Mouse (Mus musculus) lung, embryonic 15.5 days (tissue): ENCODE data around the gene Smim10l1. TPM values are rescaled to one million over a fixed set of nuclear protein-coding genes. Genes with fewer than 3 reads are reported as not detected.

Experiments
- ATAC-seq: fragments of 200-750 bp; cut with Nextera tagmentation; 2 replicates; pipeline ENCODE4 v1.8.0; 2017; ENCODE audit warnings: moderate number of reproducible peaks, borderline replicate concordance; ENCODE audit not compliant: low FRiP score, low TSS enrichment; ENCODE audit errors: extremely low read depth
- H3K27ac ChIP-seq: fragments of 300-500 bp; sonication (generic); 2 replicates; pipeline ENCODE4 v1.5.1; 2015; ENCODE audit warnings: moderate library complexity, mild to moderate bottlenecking, inconsistent platforms
- H3K27me3 ChIP-seq: fragments of 300-500 bp; sonication (generic); 2 replicates; pipeline ENCODE4 v1.6.1; 2015; ENCODE audit warnings: inconsistent platforms
- H3K36me3 ChIP-seq: fragments of 300-500 bp; sonication (generic); 2 replicates; pipeline ENCODE4 v1.6.1; 2015; ENCODE audit warnings: inconsistent platforms
- H3K4me1 ChIP-seq: fragments of 300-500 bp; sonication (generic); 2 replicates; pipeline ENCODE4 v1.6.1; 2015; ENCODE audit warnings: inconsistent platforms
- H3K4me2 ChIP-seq: fragments of 300-500 bp; sonication (generic); 2 replicates; pipeline ENCODE4 v1.6.1; 2015; ENCODE audit warnings: inconsistent platforms, mild to moderate bottlenecking, moderate library complexity
- H3K4me3 ChIP-seq: fragments of 300-500 bp; sonication (generic); 2 replicates; pipeline ENCODE4 v1.5.1; 2015; ENCODE audit warnings: mild to moderate bottlenecking, inconsistent platforms
- H3K9ac ChIP-seq: fragments of 300-500 bp; sonication (generic); 2 replicates; pipeline ENCODE4 v1.6.1; 2015; ENCODE audit warnings: inconsistent platforms
- H3K9me3 ChIP-seq: fragments of 300-500 bp; sonication (generic); 2 replicates; pipeline ENCODE4 v1.6.1; 2016; ENCODE audit warnings: inconsistent platforms
- WGBS: fragments of 180-500 bp; shearing (Covaris S2); methylation state at CpG from one replicate; pipeline ENCODE4 v1.1.7; 2015; 5-methylcytosine and 5-hydroxymethylcytosine counted together
- polyA plus RNA-seq: library from polyadenylated mRNA; unstranded; fragments of >200 nt; fragmentation: Nextera tagmentation; extraction: Ambion mirVana; gene quantifications from 2 replicates; pipeline ENCODE4 v1.2.1, GENCODE M21; 2015

Smim10l1 gene
- 79.6 and 79.8 TPM in 2 replicates for polyA plus RNA-seq

GRCm38 (mm10) chr6:133104609-133104921 is at the start of gene Smim10l1:
Gene Smim10l1 (plus strand): TSS chr6:133104909.
- H3K4me2 ChIP-seq: peak within 1 kb of the TSS; percentile 68
- ATAC-seq: no peak
- H3K36me3 ChIP-seq: peaks cover 8% of the 10 kb centered on the region; the same call in 1 of the 2 replicates
- H3K27me3 ChIP-seq: no peaks in the 10 kb centered on the region
- H3K27ac ChIP-seq: peak within 1 kb of the TSS; percentile 98
- no peaks in the 10 kb centered on the region for H3K4me1 ChIP-seq
- no peaks in the 10 kb centered on the region for H3K9me3 ChIP-seq
- peak within 1 kb of the TSS; percentile 80 for H3K4me3 ChIP-seq
- H3K9ac ChIP-seq: peak within 1 kb of the TSS; percentile 89

GRCm38 (mm10) chr6:133055716-133056115 is 49.0 kb upstream of the Smim10l1 start, which contains the start of gene Tas2r140:
Gene Tas2r140 (minus strand): TSS chr6:133055816.
- no peak within 1 kb of the TSS for H3K4me3 ChIP-seq
- ATAC-seq: no peak
- no peaks in the 10 kb centered on the region for H3K27me3 ChIP-seq
- H3K36me3 ChIP-seq: no peaks in the 10 kb centered on the region
- no peaks in the 10 kb centered on the region for H3K9me3 ChIP-seq
- H3K27ac ChIP-seq: no peak within 1 kb of the TSS
- no peak within 1 kb of the TSS for H3K4me2 ChIP-seq
- H3K4me1 ChIP-seq: no peaks in the 10 kb centered on the region
- H3K9ac ChIP-seq: no peak within 1 kb of the TSS

- no peaks in the 10 kb centered on the region for H3K27me3 ChIP-seq
These were observed 12.5 kb upstream of the Smim10l1 start for GRCm38 (mm10) chr6:133092226-133092625.

GRCm38 (mm10) chr6:133102430-133102829 is 2.3 kb upstream of the Smim10l1 start:
- Histone ChIP-seq H3K27me3 (no peaks in the 10 kb centered on the region), H3K4me1 (no peaks in the 10 kb centered on the region), H3K27ac (no peak overlapping the region), H3K9ac (no peak overlapping the region), H3K4me3 (no peak overlapping the region), H3K9me3 (no peaks in the 10 kb centered on the region), H3K4me2 (no peak overlapping the region), H3K36me3 (no peaks in the 10 kb centered on the region)
- 39% methylated on average over 1 of the region's 1 CpGs for WGBS
- ATAC-seq: no peak

More at GRCm38 (mm10) chr6:133092226-133092625, 12.5 kb upstream of the Smim10l1 start:
- Histone ChIP-seq H3K36me3 (no peaks in the 10 kb centered on the region), H3K4me3 (no peak overlapping the region), H3K27ac (no peak overlapping the region), H3K4me2 (no peak overlapping the region), H3K9me3 (no peaks in the 10 kb centered on the region), H3K9ac (no peak overlapping the region), H3K4me1 (no peaks in the 10 kb centered on the region)
- WGBS: 80% methylated on average over 8 of the region's 8 CpGs
- no peak for ATAC-seq

GRCm38 (mm10) chr6:133104922-133105859 is 482 bp downstream of the Smim10l1 start:
- peaks cover 10% of the 10 kb centered on the region; the same call in 1 of the 2 replicates for H3K36me3 ChIP-seq
- peak overlapping the region; percentile 89 for H3K9ac ChIP-seq
- H3K4me3 ChIP-seq: peak overlapping the region; percentile 80
- H3K9me3 ChIP-seq: no peaks in the 10 kb centered on the region
- peak overlapping the region; percentile 98 for H3K27ac ChIP-seq
- no peaks in the 10 kb centered on the region for H3K27me3 ChIP-seq
- ATAC-seq: peak; percentile 98
- WGBS: under 1% methylated on average over 62 of the region's 62 CpGs
- H3K4me2 ChIP-seq: peak overlapping the region; percentile 68
- H3K4me1 ChIP-seq: no peaks in the 10 kb centered on the region

Other genes starting within 250 kb of the Smim10l1 start
- gene Tas2r116, start 249.5 kb upstream of the Smim10l1 start, polyA plus RNA-seq: not detected in 2 replicates
- gene Tas2r110, start 236.9 kb upstream of the Smim10l1 start, polyA plus RNA-seq: not detected in 2 replicates
- not detected in 2 replicates for gene Tas2r113, start 211.9 kb upstream of the Smim10l1 start, polyA plus RNA-seq
- gene Tas2r125, start 195.3 kb upstream of the Smim10l1 start, polyA plus RNA-seq: not detected in 2 replicates
- not detected in 2 replicates for gene Tas2r129, start 153.8 kb upstream of the Smim10l1 start, polyA plus RNA-seq
- gene Tas2r131, start 147.0 kb upstream of the Smim10l1 start, polyA plus RNA-seq: not detected in 2 replicates
- gene Tas2r109, start 123.9 kb upstream of the Smim10l1 start, polyA plus RNA-seq: not detected in 2 replicates
- not detected in 2 replicates for gene Tas2r103, start 67.8 kb upstream of the Smim10l1 start, polyA plus RNA-seq
- gene Tas2r140, start 49.1 kb upstream of the Smim10l1 start, polyA plus RNA-seq: not detected in 2 replicates
- not detected in 2 replicates for gene 5530400C23Rik, start 187.3 kb downstream of the Smim10l1 start, polyA plus RNA-seq